In genomic region chr6:114697646-114698490, GRCm38 (mm10) we compare ENCODE assay signal across 7 mouse cellular contexts. TPM values are rescaled to one million over a fixed set of nuclear protein-coding genes. Genes with fewer than 3 reads are reported as not detected.
DNase-seq lines count a peak whose midpoint lies in the region; ATAC-seq and TF ChIP-seq lines count a peak whose summit lies in the region.

No protein-coding gene starts in this region.

- intact Hi-C loops in left cerebral cortex, adult 2 months (cut with DNase I): loop anchor here (2.0 to 5.0 kb wide), 3 partner anchors 236 to 606 kb away; no protein-coding TSS in a partner anchor

- H3K4me2 ChIP-seq in forebrain, embryonic 14.5 days (ENCODE audit: low read length): no peak overlapping the region
- no peak overlapping the region for H3K4me2 ChIP-seq in hindbrain, embryonic 16.5 days (ENCODE audit: low read length)
- H3K4me2 ChIP-seq in midbrain, embryonic 11.5 days: no peak overlapping the region

- POLR2A ChIA-PET in Patski (lab: Charles Lee): interaction anchor here (1.0 kb wide), 1 partner anchor 10 kb away, joined by 3 read pairs; no protein-coding TSS in a partner anchor

- H3K9ac ChIP-seq in forebrain, embryonic 14.5 days (ENCODE audit: low read length): no peak overlapping the region
- no peak overlapping the region for H3K9ac ChIP-seq in hindbrain, embryonic 16.5 days (ENCODE audit: low read depth, low read length)
- no peak overlapping the region for H3K9ac ChIP-seq in midbrain, embryonic 11.5 days (ENCODE audit: low read length)

- H3K4me3 ChIP-seq in forebrain, embryonic 14.5 days (ENCODE audit: low read depth, low read length): no peak overlapping the region
- no peak overlapping the region for H3K4me3 ChIP-seq in hindbrain, embryonic 16.5 days (ENCODE audit: low read length)
- no peak overlapping the region for H3K4me3 ChIP-seq in left cerebral cortex, adult 2 months
- H3K4me3 ChIP-seq in midbrain, embryonic 11.5 days (ENCODE audit: low read depth, low read length): no peak overlapping the region
- no peak overlapping the region for H3K4me3 ChIP-seq in small intestine, adult 2 months (ENCODE audit: low read depth, low read length)

- peak; percentile 55 for ATAC-seq in Patski
- ATAC-seq in cerebellum, adult (ENCODE audit: insufficient number of reproducible peaks, low FRiP score, low TSS enrichment): peak; percentile 56; the same call in 1 of the 2 replicates
- peak; percentile 60; the same call in 1 of the 2 replicates for ATAC-seq in forebrain, embryonic 14.5 days
- ATAC-seq in hindbrain, embryonic 16.5 days: peak; percentile 79; the same call in 1 of the 2 replicates
- ATAC-seq in midbrain, embryonic 11.5 days (ENCODE audit: low FRiP score): peak; percentile 67; the same call in 1 of the 2 replicates

- in situ Hi-C loops in Patski (cut with MboI; ENCODE audit: low pct_unique_long_range_greater_than_20kb): loop anchor here (10.0 kb wide), 1 partner anchor 353 kb away; no protein-coding TSS in a partner anchor

- no peak overlapping the region for H3K27ac ChIP-seq in forebrain, embryonic 14.5 days (ENCODE audit: low read depth, low read length)
- H3K27ac ChIP-seq in hindbrain, embryonic 16.5 days (ENCODE audit: low read depth, low read length): no peak overlapping the region
- H3K27ac ChIP-seq in left cerebral cortex, adult 2 months: no peak overlapping the region
- H3K27ac ChIP-seq in midbrain, embryonic 11.5 days (ENCODE audit: low read depth, low read length): no peak overlapping the region
- no peak overlapping the region for H3K27ac ChIP-seq in small intestine, adult 2 months (ENCODE audit: insufficient read depth, low read depth, low read length)

- no peak for TF ChIP-seq POLR2A in small intestine, adult 2 months (IDR thresholded peaks at IDR 0.05; ENCODE audit: low read depth, low read length)

- CTCF ChIA-PET in Patski (lab: Charles Lee): interaction anchor here (1.1 to 2.1 kb wide), 8 partner anchors 9 to 352 kb away, joined by 3 to 5 read pairs (median 4); no protein-coding TSS in a partner anchor

- peak; percentile 87 for TF ChIP-seq CTCF in Patski (IDR thresholded peaks at IDR 0.05)
- TF ChIP-seq CTCF in left cerebral cortex, adult 2 months (IDR thresholded peaks at IDR 0.05): peak; percentile 81
- peak; percentile 67; the same call in 1 of the 2 replicates for TF ChIP-seq CTCF in small intestine, adult 2 months (IDR thresholded peaks at IDR 0.05; ENCODE audit: extremely low read depth, insufficient read length, insufficient replicate concordance, low read depth, low read length)

- WGBS in forebrain, embryonic 14.5 days: 46% methylated on average over 9 of the region's 9 CpGs
- WGBS in hindbrain, embryonic 16.5 days: 48% methylated on average over 9 of the region's 9 CpGs
- WGBS in midbrain, embryonic 11.5 days: 49% methylated on average over 9 of the region's 9 CpGs
- WGBS in small intestine, adult 2 months: 44% methylated on average over 9 of the region's 9 CpGs

- no peaks in the 10 kb centered on the region for H3K9me3 ChIP-seq in forebrain, embryonic 14.5 days (replicated peaks; ENCODE audit: control insufficient read depth, low read length)
- H3K9me3 ChIP-seq in hindbrain, embryonic 16.5 days (ENCODE audit: control insufficient read depth, low read length): no peaks in the 10 kb centered on the region
- no peaks in the 10 kb centered on the region for H3K9me3 ChIP-seq in midbrain, embryonic 11.5 days (ENCODE audit: control insufficient read depth, low read length)

- DNase-seq in Patski (ENCODE audit: low read depth, low spot score): no peak
- DNase-seq in forebrain, embryonic 14.5 days (ENCODE audit: low spot score): peak; percentile 88
- DNase-seq in left cerebral cortex, adult 2 months (ENCODE audit: extremely low spot score in 1 of 2, low spot score in 2 of 2): peak; percentile 58 to 79
- DNase-seq in midbrain, embryonic 11.5 days (ENCODE audit: low spot score, missing footprints): peak; percentile 99

- H3K27me3 ChIP-seq in Patski: no peaks in the 10 kb centered on the region
- H3K27me3 ChIP-seq in forebrain, embryonic 14.5 days (replicated peaks; ENCODE audit: control insufficient read depth, insufficient read depth, low read length): no peaks in the 10 kb centered on the region
- no peaks in the 10 kb centered on the region for H3K27me3 ChIP-seq in hindbrain, embryonic 16.5 days (replicated peaks; ENCODE audit: control insufficient read depth, insufficient read depth, low read length)
- no peaks in the 10 kb centered on the region for H3K27me3 ChIP-seq in midbrain, embryonic 11.5 days (ENCODE audit: control insufficient read depth, insufficient read depth, low read length)
- no peaks in the 10 kb centered on the region for H3K27me3 ChIP-seq in small intestine, adult 2 months (ENCODE audit: control insufficient read depth, insufficient read depth, low read length)

- H3K36me3 ChIP-seq in forebrain, embryonic 14.5 days (ENCODE audit: control insufficient read depth, insufficient read depth, low read length): 0 out of 2 replicates have a peak, but pooled peaks cover 5% of the 10 kb centered on the region
- H3K36me3 ChIP-seq in hindbrain, embryonic 16.5 days (ENCODE audit: control insufficient read depth, insufficient read depth, low read length): no peaks in the 10 kb centered on the region; the same call in 1 of the 2 replicates
- no peaks in the 10 kb centered on the region for H3K36me3 ChIP-seq in midbrain, embryonic 11.5 days (ENCODE audit: control insufficient read depth, insufficient read depth, low read length)
- peaks cover 10% of the 10 kb centered on the region; the same call in 1 of the 2 replicates for H3K36me3 ChIP-seq in small intestine, adult 2 months (ENCODE audit: control insufficient read depth, insufficient read depth, low read length)

- no peaks in the 10 kb centered on the region for H3K4me1 ChIP-seq in forebrain, embryonic 14.5 days (ENCODE audit: control insufficient read depth, insufficient read depth, low read length)
- H3K4me1 ChIP-seq in hindbrain, embryonic 16.5 days (ENCODE audit: control insufficient read depth, insufficient read depth, low read depth, low read length): no peaks in the 10 kb centered on the region
- no peaks in the 10 kb centered on the region for H3K4me1 ChIP-seq in midbrain, embryonic 11.5 days (ENCODE audit: control insufficient read depth, insufficient read depth, low read length)
- H3K4me1 ChIP-seq in small intestine, adult 2 months (ENCODE audit: control insufficient read depth, insufficient read depth, insufficient read length, low read length): no peaks in the 10 kb centered on the region

RNA-seq across cellular contexts. Expression of gene Atg7, which starts 55.0 kb away (rescaled TPM):
- polyA plus RNA-seq in Patski (2021): 25.5 TPM
- polyA plus RNA-seq in forebrain, embryonic 14.5 days (2014; fragmentation: Nextera tagmentation; extraction: Ambion mirVana): 21.1 and 21.8 TPM in 2 replicates
- polyA plus RNA-seq in hindbrain, embryonic 16.5 days (2015; fragmentation: Nextera tagmentation; extraction: Ambion mirVana): 18.0 and 20.2 TPM in 2 replicates
- 10 to 100 TPM; 28.9 to 29.1 TPM for total RNA-seq in left cerebral cortex, adult 2 months (2021)
- 17.6 and 20.6 TPM in 2 replicates for polyA plus RNA-seq in midbrain, embryonic 11.5 days (2014; fragmentation: Nextera tagmentation; extraction: Ambion mirVana)
- polyA plus RNA-seq in small intestine, adult 2 months (2012; rRNA removed): 8.3 and 16.0 TPM in 2 replicates
